Mouse (Mus musculus): Measurements from ENCODE around the gene Gm28845.

DNA sequence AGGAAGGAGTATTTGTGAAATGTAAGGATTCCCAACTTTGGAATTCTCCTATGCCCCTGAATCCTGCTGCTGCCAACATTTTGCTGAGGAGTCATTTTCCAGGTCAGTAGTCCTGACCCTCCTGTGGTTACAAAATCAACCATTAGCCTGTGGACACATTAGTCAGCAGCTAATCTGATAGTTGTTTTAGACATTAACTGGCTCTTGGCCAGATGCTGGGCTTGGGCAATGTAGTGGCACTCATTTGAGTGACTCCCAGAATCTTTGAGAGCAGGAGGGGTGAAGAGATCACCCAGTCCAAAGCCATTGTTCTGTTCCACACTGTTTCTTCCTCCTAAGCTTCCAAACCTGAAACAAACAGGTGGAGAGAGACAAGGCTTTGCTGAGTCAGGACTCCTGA, 35.5 kb upstream of the Gm28845 start:
- TF ChIP-seq CTCF (IDR thresholded peaks at IDR 0.05; ENCODE audit: insufficient read depth, low read length): no peak
- TF ChIP-seq POLR2A (IDR thresholded peaks at IDR 0.05; ENCODE audit: borderline replicate concordance, extremely low read depth, low read depth, low read length): no peak

All from lung, adult 2 months (tissue).